Mouse (Mus musculus) left cerebral cortex, adult 8-10 months (tissue): ENCODE data around the gene Appl2. TPM values are rescaled to one million over a fixed set of nuclear protein-coding genes. Genes with fewer than 3 reads are reported as not detected.

Experiments
- DNase-seq, 2 experiments: peaks; one replicate each; pipeline ENCODE4 v3.0.0; 2022; ENCODE audit warnings: low spot score in 2 of 2
- total RNA-seq, 4 experiments: library from RNA; stranded (reverse); gene quantifications; 2 replicates each; pipeline ENCODE4 v1.2.4; 2022

Gene Appl2
- total RNA-seq, 4 experiments from 2014 or later: 71.4 to 89.6 (median 73.7) TPM

DNA sequence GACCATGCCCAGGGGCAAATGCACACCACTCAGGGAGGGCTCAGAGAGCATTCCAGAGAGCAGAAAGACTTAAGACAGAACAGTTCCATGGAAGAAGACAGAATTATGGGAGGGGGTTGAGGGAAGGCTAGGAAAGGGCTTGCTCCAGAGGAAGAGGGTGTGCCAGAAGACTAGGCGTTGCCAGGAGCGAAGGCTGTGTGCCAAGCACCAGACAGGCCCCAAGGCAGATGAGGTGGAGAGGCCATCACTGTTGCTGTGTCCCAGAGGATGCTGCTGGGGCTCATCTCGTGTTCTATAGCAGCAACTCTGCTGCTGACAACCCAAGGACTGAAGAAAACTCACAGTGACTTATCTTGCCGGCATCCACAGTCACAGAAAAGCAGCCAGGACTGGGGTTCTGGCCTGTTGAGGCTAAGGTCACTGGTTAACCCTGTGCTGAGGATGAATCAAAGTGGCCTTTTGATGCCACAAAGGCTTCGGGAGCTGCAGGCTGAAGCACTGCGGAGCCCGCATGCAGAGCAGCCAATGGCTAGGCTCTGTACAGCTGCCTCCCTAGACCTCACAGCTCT lies 15.6 kb downstream of the Appl2 start:
- no peak for DNase-seq

DNA sequence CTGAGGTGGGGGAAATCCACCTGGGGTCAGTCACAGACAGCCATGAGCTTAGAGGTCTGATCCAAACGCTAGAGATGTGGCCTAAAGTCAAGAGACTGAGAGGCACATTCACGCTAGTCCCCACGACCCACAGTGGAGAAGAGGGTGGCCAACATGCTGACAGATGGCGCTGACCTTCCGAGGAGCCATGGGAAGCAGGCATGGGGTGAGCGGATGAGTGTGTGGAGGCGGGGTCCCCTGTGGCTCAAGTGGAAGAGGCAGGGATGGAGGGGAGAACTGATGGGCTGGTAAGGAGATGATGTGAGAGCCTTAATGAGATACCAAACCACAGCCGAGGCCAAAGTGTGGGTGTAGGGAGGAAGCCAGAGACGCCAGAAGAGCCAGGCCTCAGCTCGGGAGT lies 16.8 kb downstream of the Appl2 start:
- no peak for DNase-seq

DNA sequence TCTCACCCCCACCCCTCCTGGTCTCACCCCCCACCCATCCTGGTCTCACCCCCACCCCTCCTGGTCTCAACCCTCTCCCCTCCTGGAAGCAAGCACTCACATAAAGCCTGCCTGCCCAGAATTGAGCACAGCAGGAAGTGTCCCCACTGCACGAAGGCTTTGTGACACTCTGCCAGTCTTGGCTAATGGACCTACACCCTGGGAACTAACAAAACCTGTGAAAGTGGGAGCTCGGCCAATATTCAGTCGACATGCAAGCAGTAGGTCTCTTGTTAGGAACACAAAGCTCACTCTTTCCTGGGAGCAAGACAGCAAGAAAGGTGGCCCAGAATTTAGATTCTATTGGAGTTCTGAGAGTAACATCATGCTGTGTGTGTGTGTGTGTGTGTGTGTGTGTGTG lies 17.6 kb downstream of the Appl2 start:
- peak in 1 of 2 experiments; percentile 48 for DNase-seq

DNA sequence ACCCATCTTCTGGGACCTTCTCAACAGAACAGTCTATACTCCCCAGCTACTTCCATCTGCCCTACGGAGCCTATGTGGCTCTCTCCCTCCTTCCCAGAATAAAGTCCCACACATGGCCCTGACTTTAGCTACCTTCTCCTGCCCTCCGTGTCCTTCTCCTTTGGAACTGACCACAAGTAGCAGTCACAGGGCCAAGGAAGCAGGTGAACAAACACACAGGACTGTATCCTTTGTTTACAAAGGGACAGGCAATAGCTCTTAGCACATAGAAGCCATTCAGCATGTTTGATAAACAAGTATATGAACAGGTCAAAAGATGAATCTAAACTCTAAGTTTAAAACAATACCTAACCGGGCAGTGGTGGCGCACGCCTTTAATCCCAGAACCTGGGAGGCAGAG lies 18.7 kb downstream of the Appl2 start:
- no peak for DNase-seq

DNA sequence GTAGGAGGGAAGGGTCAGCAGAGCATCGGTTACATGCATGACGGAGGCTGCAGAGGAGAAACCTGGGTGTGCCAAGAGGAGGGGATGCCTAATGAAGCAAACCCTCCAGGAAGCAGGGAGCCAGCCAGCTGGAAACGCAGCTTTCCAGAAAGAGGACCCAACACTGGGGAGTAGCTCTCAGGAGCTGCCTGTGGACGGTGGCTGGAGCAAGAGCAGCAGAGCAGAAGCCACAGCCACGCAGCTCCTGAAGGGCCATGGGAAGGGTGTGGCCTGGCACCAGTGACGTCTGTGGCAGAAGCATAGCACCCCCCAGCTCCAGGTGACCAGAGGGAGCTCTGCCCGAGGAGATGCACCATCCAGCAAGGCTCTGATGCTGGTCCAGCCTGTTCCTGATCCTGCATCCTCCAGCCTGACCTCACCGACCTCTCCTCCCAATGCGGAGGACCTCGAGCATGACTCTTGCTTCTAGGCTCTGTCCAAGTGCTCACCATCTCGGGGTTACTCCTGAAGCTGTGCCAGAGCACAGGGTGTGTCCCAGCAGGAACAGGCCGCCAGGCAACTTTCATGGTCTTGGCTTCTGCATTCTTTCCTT lies 19.3 kb downstream of the Appl2 start:
- no peak for DNase-seq

DNA sequence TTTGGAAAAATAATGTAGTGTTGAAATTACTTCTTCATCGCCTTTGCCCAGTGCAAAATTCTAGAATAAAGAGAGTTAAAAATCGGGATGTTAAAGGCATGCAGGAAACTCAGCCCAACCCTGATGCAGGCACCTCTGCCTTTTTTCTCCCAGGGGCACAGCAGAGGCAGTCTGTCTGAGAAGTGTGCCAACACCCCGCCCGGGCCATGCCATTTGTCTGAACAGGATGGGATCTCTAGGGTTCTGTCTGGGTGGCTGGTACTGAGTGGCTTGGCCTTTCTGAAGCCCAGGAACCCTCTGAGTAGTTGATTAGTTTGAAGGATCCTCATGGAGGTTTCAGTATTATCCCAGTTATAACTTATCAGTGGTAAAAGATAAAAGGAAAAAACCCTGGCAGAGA lies 20.3 kb downstream of the Appl2 start:
- DNase-seq: no peak

DNA sequence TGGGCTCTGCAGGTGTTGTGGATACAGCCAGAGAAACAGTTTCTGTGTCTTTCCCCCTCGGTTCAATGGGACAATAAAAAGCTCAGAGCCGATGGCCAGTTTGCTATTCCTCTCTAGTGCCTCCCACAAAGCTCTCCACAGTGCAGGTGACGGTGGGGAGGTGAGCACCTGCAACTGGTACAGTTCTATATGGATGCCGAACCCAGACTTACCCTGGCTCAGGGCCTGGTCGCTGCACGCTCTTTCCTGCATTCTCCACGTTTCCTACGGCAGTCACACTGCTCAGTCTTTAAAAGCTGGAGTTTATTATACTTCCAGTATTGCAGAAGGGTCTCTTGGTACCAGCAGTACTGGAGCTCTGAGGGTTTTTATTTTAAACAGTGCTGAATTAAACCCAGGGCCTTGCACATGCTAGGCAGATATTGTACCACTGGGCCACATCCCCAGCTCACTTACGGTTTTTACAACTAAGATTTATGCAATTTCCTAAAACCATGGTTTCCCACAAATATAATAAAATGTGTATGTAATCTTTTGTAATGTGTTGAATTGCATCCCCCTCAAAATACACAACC lies 21.3 kb downstream of the Appl2 start:
- no peak for DNase-seq

DNA sequence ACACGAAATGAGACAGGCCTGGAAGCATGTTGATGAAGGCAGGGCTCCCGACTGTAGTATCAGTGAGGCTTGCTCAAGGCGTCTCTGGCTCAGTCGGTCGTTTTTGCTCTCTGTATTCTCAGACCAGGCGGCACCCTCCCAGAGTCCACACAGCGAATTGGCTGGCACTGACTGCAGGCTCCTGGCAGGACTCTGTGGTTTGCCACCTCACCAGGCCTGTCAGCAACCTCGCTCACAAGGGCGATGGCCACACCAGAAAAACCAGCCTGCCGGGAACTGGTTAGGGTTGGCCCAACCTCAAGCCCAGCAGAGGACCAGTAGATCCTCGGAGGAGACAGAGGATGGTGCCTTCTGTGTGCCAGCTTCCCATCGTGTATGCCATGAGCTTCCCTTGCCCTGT lies 23.7 kb downstream of the Appl2 start:
- DNase-seq: no peak

DNA sequence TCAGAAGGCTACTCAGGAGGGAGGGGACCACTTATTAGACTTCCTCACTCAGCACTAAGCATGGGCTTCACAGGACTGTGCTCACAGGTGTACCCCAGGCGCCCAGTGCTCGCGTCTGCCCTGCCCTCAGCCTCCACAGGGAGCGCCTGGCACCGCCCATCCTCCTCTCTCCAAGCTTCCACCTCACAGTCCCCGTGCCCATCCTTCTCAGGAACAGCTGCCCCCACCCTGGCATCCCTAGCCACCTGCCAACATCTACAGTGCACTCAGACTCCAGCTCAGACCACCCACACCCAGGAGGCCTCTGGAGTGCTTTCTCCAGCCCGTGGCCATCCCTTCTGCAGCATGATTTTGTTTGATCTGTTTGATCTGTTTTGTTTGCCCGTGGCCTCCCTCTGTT lies 24.5 kb downstream of the Appl2 start:
- DNase-seq: no peak

DNA sequence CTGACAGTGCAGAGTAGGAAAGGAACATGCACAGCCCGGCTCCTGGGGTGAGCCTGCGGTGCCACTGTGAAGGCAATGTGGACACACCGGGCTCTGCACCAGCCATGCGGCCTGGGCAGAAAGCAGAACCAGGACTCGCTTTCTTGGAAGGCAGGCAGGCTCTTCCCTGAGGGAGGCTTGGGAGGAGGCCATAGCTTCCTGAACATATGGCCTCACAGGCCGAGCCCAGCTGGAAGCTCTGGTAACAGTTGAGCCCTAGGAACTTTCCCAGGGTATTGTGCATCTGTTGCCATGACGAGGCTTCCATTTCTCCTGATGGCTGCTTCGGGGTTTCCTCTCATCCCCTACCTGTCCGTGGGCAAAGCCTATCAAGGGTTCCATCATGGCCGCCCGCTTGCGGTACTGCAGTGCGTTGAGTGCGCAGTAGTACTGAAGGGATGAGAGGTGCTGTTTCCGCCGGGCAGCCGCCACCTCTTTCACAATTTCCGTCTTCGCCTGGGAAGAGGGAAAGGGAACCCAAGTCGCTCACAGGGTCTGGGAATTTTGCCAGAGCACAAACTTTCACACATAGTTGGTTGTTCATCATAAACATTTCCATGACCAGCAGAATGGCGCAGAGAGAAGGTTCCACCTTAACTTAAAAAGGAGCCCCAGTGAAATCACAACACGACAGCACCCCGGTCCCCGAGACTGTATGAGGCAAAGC lies 28.0 kb downstream of the Appl2 start:
- no peak for DNase-seq

DNA sequence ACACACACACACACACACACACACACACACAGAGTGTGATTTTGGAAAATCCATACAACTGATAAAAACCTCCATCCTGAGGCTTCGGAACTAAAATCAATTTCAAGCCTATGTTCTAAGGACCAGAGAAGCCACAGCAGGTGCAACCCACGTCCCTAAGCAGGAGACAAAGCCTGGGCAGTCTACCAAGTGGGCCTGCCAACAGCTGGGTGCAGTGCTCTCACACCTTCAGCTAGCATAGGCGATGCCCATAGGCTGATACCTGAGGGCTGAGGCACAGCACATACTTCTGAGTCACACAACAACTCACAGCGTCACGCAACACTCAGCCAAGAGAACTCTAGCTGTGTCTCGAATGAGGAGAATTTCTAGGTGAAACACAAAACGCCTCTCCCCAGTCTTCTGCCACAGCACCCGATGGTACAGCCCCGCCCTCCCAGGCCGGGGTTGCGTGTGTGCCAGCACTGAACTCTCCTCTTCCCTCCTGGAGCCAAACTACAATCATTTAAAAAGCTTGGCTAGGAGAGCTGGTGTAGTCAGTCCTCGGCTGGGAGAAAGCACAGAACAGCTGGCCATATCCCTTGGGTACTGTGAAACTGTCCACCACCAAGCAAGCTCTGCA lies 29.6 kb downstream of the Appl2 start:
- DNase-seq: peak in 1 of 2 experiments; percentile 52

DNA sequence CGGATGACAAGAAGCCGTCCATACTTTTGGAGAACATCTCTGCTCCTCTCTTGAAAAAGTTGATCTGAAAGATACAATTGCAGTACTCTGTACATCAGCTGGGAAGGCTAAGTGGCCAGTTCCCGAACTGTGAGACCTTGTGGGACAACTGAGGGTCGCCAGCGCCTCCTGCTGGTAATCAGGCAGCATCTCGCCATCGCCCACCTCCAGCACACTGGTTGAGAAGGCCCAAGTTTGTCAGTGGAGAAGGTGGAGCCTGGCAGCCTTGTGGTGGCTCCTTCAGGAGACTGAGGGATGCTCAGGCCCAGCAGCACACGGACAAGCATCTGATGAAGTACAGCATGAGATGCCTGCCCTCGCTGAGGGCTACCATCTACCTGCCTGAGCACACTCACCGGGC lies 31.2 kb downstream of the Appl2 start:
- DNase-seq: no peak

DNA sequence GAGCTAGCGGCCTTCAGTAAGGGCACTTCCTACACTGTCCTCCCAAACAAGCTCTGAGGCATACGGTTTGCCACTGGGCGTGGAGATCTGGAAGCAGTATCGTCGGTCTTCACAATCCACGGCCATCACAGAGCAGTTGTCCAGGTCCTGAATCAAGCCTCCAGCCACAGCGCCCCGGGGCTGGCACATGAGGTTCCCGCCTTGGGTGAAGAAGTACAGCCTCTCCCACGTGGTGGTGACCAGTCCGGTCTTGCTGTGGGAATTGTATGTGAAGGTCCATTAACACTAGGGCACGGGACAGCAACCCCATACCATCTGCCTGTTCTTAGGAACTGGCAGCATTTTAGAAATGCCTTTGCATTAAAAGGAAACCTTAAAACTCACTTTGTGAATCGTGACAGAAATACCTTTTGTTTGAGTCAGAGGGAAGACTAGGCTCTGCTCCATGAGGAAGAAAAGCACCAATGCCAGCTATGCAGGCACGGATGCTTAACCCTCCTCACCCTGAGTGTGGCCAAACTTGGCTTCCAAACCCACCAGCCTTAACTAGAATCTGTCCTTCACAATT lies 35.8 kb downstream of the Appl2 start:
- DNase-seq: no peak

DNA sequence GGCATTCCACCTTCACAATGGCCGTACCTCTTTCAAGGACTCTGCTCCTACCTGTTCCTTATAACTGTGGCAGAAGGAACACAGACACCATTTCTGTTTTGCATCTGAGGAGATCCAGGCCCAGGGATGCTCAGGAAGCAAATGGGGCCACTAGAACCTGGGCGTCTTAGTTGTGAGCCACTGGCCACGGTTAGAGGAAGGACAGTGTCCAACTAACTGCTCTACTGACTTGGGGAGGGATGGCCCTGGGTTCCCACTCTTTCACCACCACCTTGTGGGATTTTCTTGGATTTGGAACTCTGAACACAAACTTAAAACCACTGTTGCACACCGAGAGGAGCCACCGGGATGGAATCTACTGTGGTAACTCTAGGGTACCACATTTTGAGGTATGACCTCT lies 36.7 kb downstream of the Appl2 start:
- no peak for DNase-seq

DNA sequence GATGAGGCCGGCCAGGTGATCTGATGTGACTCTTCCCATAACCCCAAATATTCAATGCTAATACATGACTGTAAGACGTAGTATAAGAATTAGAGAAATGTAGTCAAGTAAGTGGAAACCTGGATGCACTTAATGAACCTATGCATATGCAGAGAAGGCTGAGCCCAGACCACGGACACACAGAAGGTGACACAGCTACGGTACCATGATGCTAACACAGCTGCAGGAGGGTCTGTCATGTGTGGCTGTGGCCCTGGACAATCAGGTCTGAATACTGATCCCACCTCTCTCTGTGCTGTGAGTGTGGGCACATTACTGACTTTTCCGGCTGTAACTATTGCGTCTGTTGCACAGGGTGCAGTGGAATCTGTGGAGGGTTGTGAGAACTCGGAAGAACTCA lies 38.0 kb downstream of the Appl2 start:
- DNase-seq: no peak

DNA sequence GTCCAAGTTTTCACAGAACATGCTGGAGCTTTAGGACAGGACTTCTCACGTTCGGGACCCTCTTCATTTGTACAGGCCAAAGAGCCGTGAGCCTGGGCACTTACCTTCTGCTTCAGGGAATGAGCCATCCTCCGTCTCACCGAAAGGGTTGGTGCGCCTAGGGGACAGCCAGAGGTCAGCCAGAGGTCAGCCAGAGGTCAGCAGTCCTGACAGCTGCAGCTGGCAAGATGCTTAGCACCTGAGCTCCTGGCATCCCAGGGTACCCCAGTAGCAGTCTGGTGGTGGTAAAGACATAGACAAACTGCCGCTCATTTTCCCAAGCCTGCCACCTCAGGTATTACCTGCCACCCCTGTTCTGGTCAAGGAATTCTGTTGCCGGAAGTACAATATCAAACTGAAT lies 39.9 kb downstream of the Appl2 start:
- DNase-seq: no peak

DNA sequence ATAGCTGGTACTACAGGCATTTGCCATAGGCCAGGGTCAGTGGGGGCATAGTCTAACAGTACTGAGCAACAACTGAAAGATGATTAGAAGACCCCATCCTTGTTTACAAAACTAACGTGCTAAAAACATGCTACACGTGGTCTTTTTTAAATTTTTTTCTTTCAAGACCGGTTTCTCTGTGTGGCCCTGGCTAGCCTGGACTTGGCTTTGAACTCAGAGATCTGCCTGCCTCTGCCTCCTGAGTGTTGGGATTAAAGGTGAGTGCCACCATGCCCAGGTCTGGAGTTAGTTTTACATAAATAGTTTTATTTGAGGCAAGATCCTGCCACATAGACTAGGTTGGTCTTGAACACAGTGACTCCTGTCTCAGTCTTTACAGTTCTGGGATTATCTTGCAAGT lies 41.4 kb downstream of the Appl2 start:
- DNase-seq: no peak

DNA sequence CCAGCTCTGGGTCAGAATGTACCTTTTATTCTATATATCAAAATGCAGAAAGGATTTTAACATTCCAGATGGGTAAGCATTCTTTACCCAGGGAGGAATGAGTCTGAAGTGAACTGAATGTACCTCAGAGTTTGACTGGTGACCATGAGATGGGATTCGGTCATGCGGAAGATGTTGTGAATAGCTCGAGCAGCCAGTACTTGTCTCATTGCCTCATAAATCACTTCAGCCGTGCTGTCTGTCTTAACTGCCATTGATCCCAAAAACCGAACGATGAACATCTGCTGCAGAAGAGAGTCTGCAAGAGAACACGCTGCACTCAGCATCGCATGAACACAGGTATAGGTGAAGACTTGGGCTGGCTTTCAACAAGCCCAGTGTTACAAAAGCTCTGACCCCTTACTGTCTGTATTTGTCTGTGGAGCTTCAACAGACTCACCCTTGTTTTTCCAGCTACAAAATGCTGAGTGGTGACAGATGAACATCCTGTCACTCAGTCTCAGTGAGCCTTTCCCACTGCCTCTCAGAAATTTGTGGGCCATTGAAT lies 42.8 kb downstream of the Appl2 start:
- DNase-seq: no peak

DNA sequence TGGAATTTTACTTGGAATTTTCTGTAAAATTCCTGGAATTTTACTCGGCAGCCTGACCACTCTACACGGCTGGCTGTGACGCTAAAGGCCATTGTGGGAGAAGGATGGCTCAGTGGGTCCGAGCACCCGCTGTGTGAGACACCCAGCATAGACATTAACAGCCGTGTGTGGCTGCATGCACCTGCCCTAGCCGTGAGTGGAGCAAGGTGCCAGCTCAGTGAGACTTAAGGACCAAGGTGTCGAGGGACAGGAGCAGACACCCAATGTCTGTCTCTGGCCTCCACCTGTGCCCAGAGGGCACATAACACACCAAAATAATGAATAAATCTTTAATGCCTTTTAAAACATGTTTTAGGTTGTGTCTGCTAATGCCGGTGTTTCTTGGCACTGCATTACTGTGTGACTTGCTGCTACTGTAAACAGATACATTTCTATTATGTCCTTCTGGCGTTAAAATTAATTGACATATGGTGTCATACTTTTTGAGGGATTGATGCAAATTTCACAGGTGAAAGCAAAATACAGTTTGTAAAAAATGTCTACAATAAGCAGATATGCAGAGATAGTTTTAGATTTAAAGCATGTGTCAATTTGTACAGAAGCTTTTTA lies 44.5 kb downstream of the Appl2 start:
- no peak for DNase-seq

DNA sequence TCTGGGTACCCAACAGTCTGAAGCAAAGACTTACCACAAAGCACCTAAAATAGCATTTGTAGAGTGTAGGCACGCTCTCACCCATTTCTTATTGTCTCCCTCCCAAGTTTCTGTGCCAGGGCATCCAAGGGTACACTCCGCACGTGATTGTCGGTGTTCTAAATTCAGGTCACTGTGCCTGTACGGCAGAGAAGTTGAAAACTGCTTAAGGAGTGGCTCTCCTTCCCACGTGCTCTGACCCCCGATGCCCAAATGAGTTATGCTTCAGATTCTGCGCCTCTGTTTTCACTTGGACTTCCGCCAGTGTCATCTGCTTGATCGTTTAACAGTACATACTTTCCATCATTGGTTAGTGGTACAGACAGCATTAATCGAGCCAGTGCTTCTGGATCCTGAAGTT lies 47.9 kb downstream of the Appl2 start:
- no peak for DNase-seq

DNA sequence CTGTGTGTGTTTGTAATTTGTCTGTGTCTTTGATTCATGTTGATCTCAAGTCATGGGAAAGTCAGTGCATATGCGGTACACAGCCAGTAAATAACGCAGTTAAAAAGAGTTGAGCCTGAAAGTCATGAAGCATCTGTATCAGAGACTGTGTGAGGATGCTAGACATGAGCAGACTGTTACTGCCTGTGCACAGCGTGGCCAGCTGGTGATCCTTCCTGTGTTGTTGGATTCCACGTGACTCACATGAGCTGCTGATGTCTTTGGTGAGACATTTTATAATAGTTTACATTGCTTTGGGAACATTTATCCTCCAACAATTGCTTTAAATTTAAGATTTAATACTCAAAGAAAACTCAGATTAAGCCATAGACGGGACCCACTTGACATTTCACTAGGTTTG lies 54.0 kb downstream of the Appl2 start:
- no peak for DNase-seq
